Mouse (Mus musculus) heart, adult 2 months (tissue): ENCODE data around the gene Fut7.

Experiments used
- CTCF ChIP-seq: fragments of 200-600 bp; IDR thresholded peaks from 2 replicates; pipeline ENCODE4 v1.8.1; 2022; ENCODE audit warnings: antibody characterized with exemption, mild to moderate bottlenecking, moderate library complexity
- EP300 ChIP-seq: fragments of 200-500 bp; IDR thresholded peaks from 2 replicates; pipeline ENCODE4 v1.6.1; 2011; ENCODE audit warnings: low read depth, low read length, control low read depth; ENCODE audit not compliant: insufficient read depth
- POLR2A ChIP-seq: fragments of 200-500 bp; IDR thresholded peaks from 2 replicates; pipeline ENCODE4 v1.6.1; 2011; ENCODE audit warnings: mild to moderate bottlenecking, low read depth, low read length, control low read depth; ENCODE audit not compliant: insufficient read depth

DNA sequence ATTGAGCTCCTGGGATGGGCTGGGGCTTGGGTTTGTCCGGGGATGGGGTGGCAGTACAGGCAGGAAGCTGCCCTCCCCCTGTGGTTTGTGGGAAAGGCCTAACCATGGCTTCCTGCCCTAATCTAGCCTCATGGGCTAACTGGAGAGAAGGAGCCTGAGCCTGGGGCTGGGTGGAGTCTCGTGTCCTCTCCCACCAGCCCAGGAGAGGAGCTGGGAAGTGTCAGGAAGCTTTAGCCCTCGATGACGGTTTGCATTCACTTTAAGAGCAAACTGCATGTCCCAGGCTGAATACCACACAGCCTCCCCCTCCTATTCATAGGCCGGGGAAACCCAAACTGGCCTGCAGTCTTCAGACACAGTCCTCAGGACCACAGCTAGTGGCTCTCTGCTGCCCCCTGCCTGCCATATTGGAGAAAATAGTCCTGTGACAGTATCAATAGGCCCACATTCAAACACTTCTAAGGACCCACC lies 3.7 kb downstream of the Fut7 start:
- TF ChIP-seq CTCF = peak; percentile 81
- no peak for TF ChIP-seq EP300
- TF ChIP-seq POLR2A = no peak
